Mouse (Mus musculus): ENCODE results near the gene Ccr7.

Ccr7 gene

DNA sequence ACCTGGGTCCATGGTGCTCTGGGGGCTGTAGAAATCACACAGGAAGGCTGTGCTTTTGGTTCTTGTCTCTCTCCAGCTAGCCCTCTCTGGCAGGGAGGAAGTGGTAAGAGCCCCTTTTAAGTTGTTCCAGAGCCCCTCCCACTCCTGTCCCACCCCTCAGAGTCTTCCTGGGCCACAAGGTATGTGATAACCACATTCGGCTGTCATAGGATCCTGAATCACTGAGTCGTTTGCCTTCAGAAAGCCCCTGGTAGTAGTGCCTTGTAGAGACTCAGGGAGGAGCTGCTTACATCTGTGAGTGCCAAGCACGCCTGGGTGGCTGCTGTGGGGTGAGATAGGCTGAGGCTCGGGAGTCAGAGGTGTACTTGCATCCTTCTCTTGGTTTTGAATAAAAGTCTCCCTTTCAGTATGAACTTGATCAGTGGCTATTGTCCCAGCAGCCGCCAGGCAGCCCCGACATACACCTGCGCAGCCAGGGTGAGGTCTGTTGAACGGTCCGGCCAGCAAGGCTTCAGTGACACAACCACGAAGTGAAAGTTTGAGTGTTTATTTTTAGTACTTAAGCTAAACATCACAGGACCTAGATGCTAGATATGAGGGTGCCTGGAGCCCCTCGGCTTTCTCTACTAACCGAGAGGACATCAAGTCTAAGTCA is at the start of gene Ccr7:
Gene Ccr7 (minus strand): TSS at position 91 of the 655 bp plus-strand sequence.
- DNase-seq, result no peak

DNA sequence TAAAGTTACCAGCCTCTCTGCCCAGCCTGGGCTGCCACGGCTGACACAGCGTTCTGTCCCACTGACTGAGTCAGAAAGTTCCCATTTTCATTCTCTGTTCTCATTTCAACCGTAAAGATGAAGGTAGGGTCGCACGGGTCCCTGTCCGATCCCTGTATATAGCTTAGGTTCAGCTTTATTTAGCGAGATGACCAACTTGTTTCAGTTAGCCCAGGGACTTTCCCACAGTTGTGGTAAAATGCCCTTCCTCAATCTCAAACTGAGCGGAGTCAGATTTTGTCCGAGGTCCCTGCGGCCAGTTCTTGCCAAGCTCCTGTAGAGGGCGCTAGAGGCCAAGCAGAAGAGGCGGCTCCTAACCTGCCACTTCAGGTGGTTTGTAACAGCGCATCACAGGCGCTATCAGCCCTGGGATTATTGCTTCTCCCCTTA is 34.3 kb upstream of the Ccr7 start:
- DNase-seq, result peak; percentile 60

DNA sequence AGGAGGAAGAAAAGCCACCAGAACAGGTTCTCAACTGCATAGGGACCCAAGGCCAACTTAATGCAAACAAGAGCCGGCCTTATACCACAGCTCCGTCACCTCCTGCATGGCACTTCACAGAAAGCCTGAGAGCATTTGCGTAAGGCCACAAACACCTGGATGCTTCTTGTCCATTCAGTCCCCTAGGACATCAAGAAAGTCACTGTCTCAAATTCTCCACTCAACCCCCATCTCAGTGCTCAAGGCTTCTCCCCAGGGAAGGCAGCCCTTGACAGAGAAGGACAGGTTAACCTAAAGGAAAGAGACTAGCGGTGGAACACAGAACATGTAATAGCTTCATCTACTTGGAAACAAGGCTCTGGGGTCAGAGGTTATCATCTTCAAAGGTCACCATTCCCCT is 32.5 kb upstream of the Ccr7 start:
- DNase-seq, result no peak

DNA sequence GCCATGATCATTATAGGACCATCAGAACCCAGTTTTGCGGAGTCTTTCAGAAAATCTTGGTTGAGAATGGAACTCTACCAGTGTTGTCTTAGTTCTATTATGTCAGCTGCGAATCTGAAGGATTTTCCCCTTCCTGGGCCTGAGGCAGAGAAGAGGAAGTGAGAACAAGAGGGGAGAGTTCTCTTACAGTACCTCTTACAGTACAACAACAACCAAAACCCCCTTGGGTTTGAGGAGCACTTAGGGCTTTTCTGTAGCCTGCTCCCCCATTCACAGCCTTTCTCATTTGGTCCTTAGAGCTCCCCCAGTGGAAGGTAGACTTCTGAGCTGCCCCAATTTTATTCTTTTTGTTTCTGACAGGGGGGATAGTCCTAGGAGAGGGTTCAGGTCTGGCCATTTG is 32.0 kb upstream of the Ccr7 start:
- no peak for DNase-seq

DNA sequence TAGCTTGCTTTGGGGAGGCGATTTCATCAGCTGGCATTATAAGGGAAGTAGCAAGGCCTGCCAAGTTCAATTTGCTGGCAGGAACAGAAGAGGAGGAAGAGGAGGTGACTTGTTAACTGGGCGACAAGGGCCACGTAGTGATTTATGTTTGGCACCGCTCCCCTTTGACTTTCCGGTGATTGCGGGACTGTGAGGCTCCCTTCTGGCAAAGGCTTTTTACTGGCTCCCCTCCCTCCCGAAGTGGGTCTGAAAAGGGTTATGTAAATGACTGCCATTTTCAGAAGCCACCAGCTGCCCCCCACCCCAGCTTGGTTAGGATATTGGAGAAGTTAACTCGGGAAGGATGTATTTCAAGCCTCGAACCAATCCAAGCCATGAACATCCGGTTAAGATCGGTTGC is 27.7 kb upstream of the Ccr7 start:
- DNase-seq, result no peak

DNA sequence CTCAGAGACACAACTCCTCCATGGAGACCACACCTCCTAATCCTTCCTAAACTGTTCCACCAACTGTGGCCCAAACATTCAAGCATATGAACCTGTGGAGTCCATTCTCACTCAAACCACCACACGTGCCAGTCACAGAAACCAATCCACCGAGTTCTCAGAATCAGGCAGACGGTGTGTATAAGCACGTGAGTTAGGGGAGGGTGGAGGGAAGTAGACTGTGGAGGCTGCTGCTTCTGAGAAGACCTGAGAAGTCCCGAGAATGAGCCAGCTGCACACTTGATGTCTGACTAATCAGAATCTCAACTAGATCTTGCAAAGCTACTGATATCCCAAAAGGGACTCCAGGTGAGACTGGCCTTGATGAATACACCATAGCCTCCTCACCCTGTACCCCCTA is 25.2 kb upstream of the Ccr7 start:
- no peak for DNase-seq

DNA sequence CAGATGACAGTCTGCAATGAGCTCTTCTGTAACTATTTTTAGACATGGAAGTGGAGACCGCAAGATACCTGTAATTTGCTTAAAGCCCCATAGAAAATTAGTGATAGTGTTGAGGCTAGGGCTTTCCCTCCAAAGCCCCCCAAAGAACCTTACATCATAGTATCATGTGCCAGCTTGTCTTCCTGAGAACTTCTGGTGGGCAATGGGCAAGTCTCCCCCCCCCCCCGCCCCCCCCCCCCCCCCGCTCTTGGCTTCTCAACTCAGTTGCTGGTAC is 23.0 kb upstream of the Ccr7 start:
- no peak for DNase-seq

DNA sequence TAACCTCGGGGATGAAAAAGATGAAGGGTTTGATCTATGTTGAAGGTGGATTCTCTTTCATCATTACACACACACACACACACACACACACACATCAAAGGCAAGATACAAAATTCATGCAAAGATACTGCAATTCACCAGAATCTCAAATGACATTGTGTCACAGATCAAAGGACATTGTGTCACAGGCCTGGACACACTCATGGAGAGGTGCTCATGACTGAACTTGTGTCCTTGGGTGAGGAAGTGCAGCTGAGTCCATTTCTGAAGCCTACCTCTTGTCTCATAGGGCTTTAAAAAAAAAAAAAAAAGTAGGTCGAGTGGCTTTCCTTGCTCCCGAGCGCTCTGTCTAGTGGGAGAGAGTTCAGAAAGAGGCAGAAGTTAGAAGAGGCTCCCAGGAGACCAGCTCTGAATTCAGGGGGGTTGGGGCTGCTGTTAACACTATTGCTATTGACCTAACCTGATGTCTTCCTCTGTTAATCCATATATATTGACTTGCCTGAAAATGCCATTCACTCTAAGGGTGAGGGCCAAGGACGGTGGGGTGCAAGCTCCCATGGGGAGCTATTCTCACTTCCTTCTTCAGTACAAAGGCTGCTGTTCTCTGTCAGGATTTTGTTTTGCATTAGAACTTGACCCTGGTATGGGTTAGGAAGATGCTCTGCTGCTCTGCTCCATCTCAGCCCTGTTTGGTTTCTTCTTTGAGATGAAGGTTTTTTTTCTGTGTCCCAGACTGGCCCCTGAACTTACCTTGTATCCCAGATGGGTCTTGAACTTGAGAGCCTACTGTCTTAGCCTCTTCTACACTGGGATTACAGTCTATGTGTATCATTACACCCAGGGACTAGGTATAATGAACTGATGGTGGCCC is 22.4 kb upstream of the Ccr7 start:
- DNase-seq, result no peak

DNA sequence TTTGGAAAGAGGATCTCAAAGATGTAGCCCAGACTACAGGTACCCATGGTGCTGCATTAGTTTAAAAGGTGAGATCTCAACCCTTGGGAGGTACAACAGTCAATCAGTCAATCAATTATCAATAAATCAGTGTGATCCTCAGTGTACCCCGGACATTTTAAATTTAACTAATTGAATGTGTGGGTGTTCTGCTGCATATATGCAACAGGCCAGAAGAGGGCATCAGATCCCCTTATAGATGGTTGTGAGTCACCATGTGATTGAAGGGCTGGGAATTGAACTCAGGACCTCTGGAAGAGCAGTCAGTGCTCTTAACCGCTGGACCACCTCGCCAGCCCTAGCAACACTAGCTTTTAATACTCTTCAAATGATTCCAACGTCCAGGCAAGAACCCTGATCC is 17.1 kb upstream of the Ccr7 start:
- no peak for DNase-seq

DNA sequence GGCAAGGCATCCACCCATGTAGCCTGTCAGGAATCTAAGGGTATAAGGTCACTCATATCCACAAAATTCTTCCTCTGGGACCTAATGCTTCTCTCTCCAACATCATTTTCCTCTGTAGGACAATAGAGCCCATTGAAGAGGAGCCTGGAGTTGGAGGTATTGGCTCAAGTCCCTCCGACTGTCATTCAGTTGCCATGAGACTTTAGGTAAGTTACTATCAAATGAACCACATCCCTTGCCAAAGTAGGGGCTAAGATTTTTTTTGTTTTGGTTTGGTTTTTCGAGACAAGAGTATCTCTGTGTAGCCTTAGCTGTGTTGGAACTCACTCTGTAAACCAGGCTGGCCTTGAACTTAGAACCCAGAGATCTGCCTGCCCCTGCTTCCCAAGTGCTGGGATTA is 16.6 kb upstream of the Ccr7 start:
- DNase-seq, result no peak

DNA sequence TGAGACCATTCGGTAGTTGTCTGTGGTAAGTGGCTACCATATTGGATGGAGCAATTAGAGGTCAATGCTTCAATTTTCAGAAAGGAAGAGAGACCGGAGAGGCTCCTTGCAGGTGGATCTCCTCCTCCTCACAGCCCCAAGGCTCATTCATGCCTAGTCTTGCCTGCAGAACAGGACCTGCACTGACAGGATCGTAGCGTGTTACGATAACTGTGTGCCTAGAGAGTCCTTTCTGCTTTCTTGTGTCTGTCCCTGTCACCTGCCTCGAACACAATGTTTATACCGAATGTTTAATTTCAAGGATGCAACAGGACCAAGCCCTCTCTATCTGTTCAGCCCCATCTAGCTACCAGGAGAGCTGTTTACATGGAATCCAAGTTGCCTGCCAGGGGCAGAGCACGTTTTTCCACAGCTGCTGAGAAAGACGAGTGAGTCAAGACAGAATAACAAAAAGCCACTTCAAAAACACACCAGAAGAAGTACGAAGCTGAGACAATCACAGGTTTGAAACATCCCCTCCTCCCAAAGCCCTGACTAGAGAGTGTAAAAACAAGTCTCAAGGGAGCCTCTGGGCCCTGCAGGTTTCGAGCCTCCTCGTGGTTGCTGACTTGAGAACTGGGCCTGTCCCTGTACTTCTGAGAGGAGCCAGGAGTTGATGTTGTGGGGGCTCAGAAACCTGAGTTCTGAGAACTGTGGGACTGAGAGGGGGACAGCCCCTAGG is 15.8 kb upstream of the Ccr7 start:
- DNase-seq, result no peak

DNA sequence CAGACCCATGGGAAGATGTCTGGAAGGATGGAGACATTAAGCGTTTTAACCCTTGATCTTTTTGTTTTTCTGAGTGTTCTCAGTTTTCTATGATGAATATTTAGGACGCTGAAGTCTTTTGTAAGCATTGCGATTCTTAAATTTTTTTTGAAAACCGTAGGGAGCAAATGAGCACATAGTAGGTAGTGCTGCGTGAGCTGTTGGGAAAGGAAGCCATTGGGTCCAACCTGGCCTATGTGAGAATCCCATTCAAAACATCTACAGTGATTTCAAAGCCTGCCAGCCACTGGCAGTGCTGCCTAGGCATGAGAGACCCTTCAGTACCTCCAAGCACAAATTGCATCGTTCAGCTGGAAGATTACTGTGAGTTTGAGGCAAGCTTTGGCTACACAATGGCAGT is 15.1 kb upstream of the Ccr7 start:
- DNase-seq, result no peak

DNA sequence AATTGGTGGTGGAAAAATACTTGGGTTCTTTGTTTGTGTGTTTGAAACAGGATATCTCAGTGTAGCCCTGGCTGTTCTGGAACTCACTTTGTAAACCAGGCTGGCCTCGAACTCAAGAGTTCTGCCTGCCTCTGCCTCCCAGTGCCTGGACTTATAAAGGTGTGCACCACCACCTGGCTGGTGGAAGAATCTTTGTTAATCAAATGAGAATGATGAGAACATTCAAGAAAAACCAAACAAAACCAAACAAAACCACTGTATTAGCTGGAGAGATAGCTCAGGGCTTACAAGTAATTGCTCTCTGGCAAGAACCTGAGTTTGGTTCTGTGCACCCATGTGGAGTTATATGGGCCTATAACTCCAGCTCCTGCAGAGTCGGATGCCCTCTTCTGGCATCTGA is 14.6 kb upstream of the Ccr7 start:
- no peak for DNase-seq

DNA sequence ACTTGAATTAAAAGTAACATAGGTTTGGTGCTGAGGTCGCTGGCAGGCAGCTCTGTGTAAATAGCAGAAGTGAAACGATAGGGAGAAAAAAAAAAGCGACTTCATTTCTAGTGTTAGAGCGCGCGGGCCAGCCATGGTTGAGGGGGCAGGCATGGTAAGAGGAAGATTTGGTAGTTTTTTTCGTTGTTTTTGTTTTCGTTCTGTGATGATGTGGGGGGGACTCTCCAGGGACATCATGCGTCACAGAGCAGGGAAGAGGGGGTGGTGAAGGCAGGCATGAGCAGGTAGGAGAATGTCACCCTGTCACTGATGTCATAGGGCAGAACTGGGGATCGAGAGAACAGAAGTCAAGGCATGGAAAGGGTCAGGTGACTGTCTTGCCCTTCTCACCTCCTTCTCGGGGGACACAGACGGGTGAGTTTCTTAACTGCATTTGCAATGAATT is 13.2 kb upstream of the Ccr7 start:
- DNase-seq, result no peak

DNA sequence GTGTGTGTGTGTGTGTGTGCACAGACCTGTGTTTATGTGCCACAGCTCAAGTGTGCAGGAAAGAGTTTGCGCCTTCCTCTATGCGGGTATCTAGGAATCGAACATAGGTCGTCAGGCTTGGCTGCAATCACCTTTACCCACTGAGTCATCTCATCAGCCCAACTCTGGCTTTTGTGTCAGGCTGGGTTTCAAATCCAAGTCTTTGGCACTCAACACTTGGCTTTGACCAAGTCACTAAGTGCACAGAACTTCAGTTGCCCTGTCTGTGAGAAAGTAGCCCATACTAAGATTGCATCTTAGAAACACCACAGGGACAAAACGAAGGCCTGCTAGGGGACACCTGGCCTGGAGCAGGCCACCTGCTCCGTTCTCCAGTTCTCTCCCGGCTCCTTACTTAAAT is 12.7 kb upstream of the Ccr7 start:
- DNase-seq, result no peak

DNA sequence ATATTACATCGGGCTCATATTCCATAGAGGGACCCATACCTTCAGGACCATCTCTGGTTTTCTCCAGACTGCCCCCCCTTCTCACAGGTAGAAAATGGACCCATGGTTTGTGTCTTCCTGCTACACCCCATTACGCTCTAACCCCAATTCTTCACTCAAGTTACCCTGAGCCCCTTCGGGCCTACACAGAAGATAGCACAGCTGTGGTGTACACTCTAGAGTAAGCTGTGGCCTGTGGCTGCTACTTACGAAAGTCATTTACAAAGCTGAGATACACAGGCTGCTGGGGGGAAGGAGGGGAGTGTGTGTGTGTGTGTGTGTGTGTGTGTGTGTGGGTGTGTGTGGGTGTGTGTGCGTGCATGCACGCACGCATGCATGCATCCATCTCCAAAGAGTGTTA is 11.4 kb upstream of the Ccr7 start:
- no peak for DNase-seq

DNA sequence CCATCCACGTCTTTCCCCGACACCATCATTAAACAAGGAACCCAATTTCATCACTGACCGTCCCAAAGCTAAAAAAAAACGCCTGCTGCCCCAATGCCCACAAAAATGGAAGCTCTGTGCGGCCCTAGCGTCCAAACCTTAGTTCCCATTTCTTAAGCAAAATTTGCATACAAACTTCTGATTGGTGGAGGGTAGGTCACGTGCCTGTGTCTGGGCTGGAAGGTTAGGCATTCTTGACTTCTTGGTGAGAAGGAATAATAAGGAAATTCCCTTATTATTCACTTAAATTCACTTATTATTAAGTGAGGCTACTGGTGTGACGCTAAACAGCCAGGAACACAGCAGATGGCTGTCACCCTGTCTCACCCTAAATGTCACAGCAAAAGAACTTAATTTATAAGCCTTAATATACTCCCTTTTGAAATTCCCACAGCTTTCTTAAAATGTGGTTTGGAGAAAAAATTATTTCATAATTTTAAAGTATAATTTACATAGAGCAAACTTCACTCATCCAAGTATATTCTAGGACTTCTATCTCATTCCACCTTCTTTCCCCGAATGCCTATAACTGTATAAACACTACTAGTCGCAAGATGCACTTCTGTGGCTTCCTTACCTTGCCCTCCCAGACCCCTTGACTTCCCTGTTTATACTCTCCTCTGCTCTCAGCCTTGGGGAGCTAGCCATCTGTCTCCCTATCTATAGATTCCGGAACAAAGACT is 10.3 kb upstream of the Ccr7 start:
- DNase-seq, result no peak

DNA sequence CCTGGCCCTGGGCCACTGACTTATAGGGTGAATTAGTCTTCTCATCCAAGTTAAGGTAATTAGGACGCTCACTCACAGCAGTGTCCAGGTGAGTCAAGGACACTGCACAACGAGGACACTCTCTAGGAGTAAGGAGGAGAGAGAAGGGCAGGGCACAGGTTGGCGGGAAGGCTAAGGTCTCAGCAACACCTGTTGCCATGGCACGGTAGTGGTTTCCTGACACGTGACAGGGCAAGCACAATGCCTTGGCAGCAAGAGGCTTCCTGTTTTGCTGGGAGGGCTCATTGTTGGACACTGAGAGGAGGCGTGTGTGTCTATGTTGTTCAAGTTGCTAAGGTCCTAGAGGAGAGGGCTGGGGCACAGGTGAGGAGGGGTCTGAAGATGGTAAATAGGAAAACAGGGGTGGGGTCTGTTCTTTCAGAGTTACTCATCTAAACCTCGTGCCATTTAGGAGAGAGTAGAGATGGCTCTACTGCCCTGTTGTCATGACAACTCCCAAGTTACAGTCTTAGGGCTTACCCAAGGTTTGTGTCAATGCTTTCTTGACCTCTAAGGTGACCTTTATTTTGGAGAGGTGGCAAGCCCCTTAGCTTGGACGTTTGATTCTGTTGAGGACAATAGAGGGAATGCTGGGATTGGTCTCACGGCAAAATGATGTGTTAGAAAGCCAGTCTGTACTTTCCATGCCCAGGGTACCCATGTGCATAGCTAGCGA is 8.3 kb upstream of the Ccr7 start:
- no peak for DNase-seq

DNA sequence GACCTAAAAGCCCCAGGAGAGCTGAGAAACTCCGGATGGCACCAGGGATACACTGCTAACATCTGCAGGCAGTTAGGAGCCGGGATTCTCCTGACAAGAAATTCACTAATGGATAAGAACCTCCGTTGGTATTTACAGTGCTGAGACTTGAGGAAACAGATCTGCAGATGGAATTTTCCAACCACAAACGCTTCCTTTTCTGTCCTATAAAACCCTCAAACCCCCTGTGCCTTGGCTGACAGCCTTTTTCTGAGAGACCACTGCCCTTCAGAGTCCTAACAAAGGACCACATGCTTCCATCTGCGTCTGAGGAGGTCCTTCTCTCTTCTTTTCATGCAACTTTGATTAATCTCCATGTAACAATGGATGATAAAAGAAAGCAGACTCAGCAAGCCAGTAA is 6.8 kb upstream of the Ccr7 start:
- no peak for DNase-seq

DNA sequence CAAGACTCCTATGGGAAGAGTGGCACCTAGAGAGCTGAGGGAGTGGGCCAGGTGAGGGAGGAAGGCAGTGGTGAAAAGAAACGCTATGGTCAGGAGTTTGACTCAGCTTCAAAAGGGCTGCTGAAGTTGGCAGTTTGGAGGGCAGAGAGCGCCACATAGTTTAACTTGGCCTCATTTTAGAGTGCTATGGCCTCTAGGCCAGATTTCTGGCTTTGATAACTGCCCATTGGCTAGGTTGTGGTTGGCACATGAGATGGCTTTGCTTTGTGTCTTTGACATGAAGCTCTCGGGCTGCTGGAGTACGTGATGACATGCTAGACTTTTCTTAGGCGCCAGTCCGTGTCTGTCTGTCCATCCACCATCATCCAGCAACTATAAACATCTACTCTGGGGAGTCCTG is 5.4 kb upstream of the Ccr7 start:
- DNase-seq, result no peak

DNA sequence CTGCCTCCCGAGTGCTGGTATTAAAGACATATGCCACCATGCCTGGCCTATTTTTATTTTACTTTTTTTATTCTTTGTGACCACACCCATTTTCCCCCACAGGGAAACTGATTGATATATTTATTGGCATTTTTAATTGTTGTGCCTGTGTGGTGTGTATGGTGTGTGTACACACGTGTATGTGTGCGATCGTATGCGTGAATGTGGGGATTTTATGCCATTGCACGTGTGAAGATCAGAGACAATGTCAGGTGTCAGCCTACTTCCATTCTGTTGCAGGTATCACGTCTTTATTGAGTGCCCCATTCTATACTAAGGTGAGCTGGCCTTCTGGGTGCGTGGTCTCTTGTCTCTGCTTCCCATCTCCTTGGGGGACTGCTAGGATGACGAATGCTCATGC is 940 bp upstream of the Ccr7 start:
- no peak for DNase-seq
